Mouse (Mus musculus): ENCODE measurements around the gene Troap. TPM values are rescaled to one million over a fixed set of nuclear protein-coding genes. Genes with fewer than 3 reads are reported as not detected.
"Not testable (repeated sequence)": the region's sequence is repeated elsewhere in the genome, so short reads cannot be mapped to it uniquely, and the experiment has no call there.

Troap gene
- polyA plus RNA-seq, 1 experiment from 2014 or later: 33.4 TPM

GRCm38 (mm10) chr15:99038025-99038424, 36.4 kb upstream of the Troap start:
- 84% methylated on average over 1 of the region's 1 CpGs for WGBS
- H3K27ac ChIP-seq (replicated peaks; ENCODE audit: low read depth, low read length): no peak overlapping the region

GRCm38 (mm10) chr15:99038797-99039196, 35.6 kb upstream of the Troap start:
- ATAC-seq (ENCODE audit: insufficient number of reproducible peaks, low FRiP score, low TSS enrichment, low read depth) (no peak), DNase-seq (ENCODE audit: low spot score) (no peak)
- 92% methylated on average over 5 of the region's 5 CpGs for WGBS
- Histone ChIP-seq H3K4me1 (ENCODE audit: control insufficient read depth, insufficient read depth, low read length) (no peaks in the 10 kb centered on the region), H3K27me3 (ENCODE audit: control insufficient read depth, insufficient read depth, low read length) (no peaks in the 10 kb centered on the region), H3K9ac (ENCODE audit: low read length) (no peak overlapping the region), H3K4me2 (ENCODE audit: low read depth, severe bottlenecking) (no peak overlapping the region), H3K9me3 (ENCODE audit: control insufficient read depth, low read length) (no peaks in the 10 kb centered on the region), H3K27ac (replicated peaks; ENCODE audit: low read depth, low read length) (no peak overlapping the region), H3K4me3 (ENCODE audit: low read depth, low read length) (no peak overlapping the region), H3K36me3 (ENCODE audit: control insufficient read depth, insufficient read depth, low read length) (peaks cover 12% of the 10 kb centered on the region)

More at GRCm38 (mm10) chr15:99038025-99038424, 36.4 kb upstream of the Troap start:
- Histone ChIP-seq H3K36me3 (ENCODE audit: control insufficient read depth, insufficient read depth, low read length) (peaks cover 12% of the 10 kb centered on the region), H3K4me1 (ENCODE audit: control insufficient read depth, insufficient read depth, low read length) (no peaks in the 10 kb centered on the region), H3K27me3 (ENCODE audit: control insufficient read depth, insufficient read depth, low read length) (no peaks in the 10 kb centered on the region), H3K9ac (ENCODE audit: low read length) (no peak overlapping the region), H3K4me3 (ENCODE audit: low read depth, low read length) (no peak overlapping the region), H3K4me2 (ENCODE audit: low read depth, severe bottlenecking) (no peak overlapping the region), H3K9me3 (ENCODE audit: control insufficient read depth, low read length) (no peaks in the 10 kb centered on the region)
- ATAC-seq (ENCODE audit: insufficient number of reproducible peaks, low FRiP score, low TSS enrichment, low read depth): no peak
- DNase-seq (ENCODE audit: low spot score): no peak

DNA sequence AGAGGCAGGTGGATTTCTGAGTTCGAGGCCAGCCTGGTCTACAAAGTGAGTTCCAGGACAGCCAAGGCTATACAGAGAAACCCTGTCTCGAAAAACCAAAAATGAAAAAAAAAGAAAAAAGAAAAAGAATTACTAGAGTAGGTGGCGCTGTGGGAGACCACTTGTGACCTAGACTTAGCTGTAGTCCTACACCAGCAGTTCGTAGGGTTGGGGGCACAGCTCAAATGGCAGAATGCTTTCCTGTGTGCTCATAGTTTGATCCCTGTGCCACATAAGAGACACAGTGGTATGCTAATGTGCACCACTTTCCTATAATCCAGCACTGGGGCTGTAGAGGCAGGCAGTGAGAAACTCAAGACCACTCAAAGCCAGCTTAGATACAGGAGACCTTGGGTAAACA, 35.1 kb upstream of the Troap start:
- Histone ChIP-seq H3K27me3 (ENCODE audit: control insufficient read depth, insufficient read depth, low read length) (no peaks in the 10 kb centered on the region), H3K36me3 (ENCODE audit: control insufficient read depth, insufficient read depth, low read length) (peaks cover 12% of the 10 kb centered on the region), H3K27ac (replicated peaks; ENCODE audit: low read depth, low read length) (no peak overlapping the region), H3K4me1 (ENCODE audit: control insufficient read depth, insufficient read depth, low read length) (no peaks in the 10 kb centered on the region), H3K9ac (ENCODE audit: low read length) (no peak overlapping the region), H3K9me3 (ENCODE audit: control insufficient read depth, low read length) (no peaks in the 10 kb centered on the region), H3K4me2 (ENCODE audit: low read depth, severe bottlenecking) (no peak overlapping the region), H3K4me3 (ENCODE audit: low read depth, low read length) (no peak overlapping the region)
- no peak for DNase-seq (ENCODE audit: low spot score)
- no peak for ATAC-seq (ENCODE audit: insufficient number of reproducible peaks, low FRiP score, low TSS enrichment, low read depth)
- 88% methylated on average over 4 of the region's 4 CpGs for WGBS

- DNase-seq (ENCODE audit: low spot score) (no peak), ATAC-seq (ENCODE audit: insufficient number of reproducible peaks, low FRiP score, low TSS enrichment, low read depth) (no peak)
- H3K27me3 ChIP-seq (ENCODE audit: control insufficient read depth, insufficient read depth, low read length): no peaks in the 10 kb centered on the region
- 67% methylated on average over 26 of the region's 26 CpGs for WGBS
- no peak overlapping the region for H3K4me2 ChIP-seq (ENCODE audit: low read depth, severe bottlenecking)
- H3K4me1 ChIP-seq (ENCODE audit: control insufficient read depth, insufficient read depth, low read length): no peaks in the 10 kb centered on the region
- H3K4me3 ChIP-seq (ENCODE audit: low read depth, low read length): no peak overlapping the region
- H3K9ac ChIP-seq (ENCODE audit: low read length): no peak overlapping the region
- H3K27ac ChIP-seq (replicated peaks; ENCODE audit: low read depth, low read length): no peak overlapping the region
- H3K9me3 ChIP-seq (ENCODE audit: control insufficient read depth, low read length): no peaks in the 10 kb centered on the region
- H3K36me3 ChIP-seq (ENCODE audit: control insufficient read depth, insufficient read depth, low read length): peaks cover 10% of the 10 kb centered on the region
Measured at GRCm38 (mm10) chr15:99039996-99040919, 34.1 kb upstream of the Troap start.

DNA sequence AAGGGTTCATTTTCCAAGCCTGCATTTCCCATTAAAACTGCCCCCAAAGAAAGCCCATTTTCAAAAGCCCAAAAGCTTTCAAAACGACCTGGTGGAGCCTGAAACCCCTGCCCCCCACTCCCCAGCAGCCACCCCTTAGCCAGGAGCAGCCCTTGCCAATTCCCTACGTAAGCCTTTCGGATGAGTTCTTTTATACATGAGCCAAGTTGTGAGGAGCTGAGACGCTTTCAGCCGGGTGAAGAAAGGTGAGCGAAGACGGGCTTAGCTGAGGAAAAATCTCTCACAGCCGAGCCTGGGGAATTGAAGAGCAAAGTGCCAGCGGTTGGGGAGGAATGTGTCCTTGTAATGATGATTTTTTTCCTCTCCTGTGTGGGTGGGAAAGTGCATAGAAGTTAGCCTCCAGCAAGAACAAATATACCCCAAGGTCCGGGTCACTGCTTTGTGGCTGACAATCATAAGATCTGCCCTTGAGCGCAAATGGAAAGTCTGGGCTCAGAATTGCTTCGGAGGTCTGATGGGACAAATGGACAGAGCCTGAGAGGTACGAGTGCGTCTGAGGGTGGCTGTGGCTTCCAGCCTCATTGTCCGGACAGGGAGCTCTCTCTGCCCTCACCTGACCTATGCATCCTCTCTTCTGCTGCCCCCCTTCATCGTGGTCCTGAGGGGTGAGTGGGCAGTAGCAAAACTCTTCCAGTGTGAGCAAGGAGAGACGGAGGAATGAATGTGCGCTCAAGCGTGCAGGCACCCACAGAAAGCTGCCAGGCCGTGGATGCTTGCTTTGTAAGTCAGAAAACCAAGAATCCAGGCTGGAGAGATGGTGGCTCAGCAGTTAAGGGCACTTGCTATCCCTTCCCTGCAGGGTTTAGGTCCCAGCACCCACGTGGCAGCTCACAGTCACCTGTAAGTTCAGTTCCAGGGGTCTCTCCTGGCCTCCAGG, 33.2 kb upstream of the Troap start:
- 0 out of 2 replicates have a peak overlapping the region, but pooled peaks have one; percentile 17 for H3K9ac ChIP-seq (ENCODE audit: low read length)
- ATAC-seq (ENCODE audit: insufficient number of reproducible peaks, low FRiP score, low TSS enrichment, low read depth) (no peak), DNase-seq (ENCODE audit: low spot score) (no peak)
- WGBS: 70% methylated on average over 21 of the region's 21 CpGs
- no peaks in the 10 kb centered on the region for H3K9me3 ChIP-seq (ENCODE audit: control insufficient read depth, low read length)
- no peak overlapping the region for H3K4me2 ChIP-seq (ENCODE audit: low read depth, severe bottlenecking)
- no peaks in the 10 kb centered on the region for H3K27me3 ChIP-seq (ENCODE audit: control insufficient read depth, insufficient read depth, low read length)
- no peak overlapping the region for H3K27ac ChIP-seq (replicated peaks; ENCODE audit: low read depth, low read length)
- H3K36me3 ChIP-seq (ENCODE audit: control insufficient read depth, insufficient read depth, low read length): peaks cover 5% of the 10 kb centered on the region
- no peaks in the 10 kb centered on the region for H3K4me1 ChIP-seq (ENCODE audit: control insufficient read depth, insufficient read depth, low read length)
- no peak overlapping the region for H3K4me3 ChIP-seq (ENCODE audit: low read depth, low read length)

- H3K4me2 ChIP-seq (ENCODE audit: low read depth, severe bottlenecking): no peak overlapping the region
- WGBS: 85% methylated on average over 5 of the region's 5 CpGs
- DNase-seq (ENCODE audit: low spot score): no peak
- no peak overlapping the region for H3K27ac ChIP-seq (replicated peaks; ENCODE audit: low read depth, low read length)
- H3K9me3 ChIP-seq (ENCODE audit: control insufficient read depth, low read length): no peaks in the 10 kb centered on the region
- no peaks in the 10 kb centered on the region for H3K4me1 ChIP-seq (ENCODE audit: control insufficient read depth, insufficient read depth, low read length)
- H3K36me3 ChIP-seq (ENCODE audit: control insufficient read depth, insufficient read depth, low read length): 0 out of 2 replicates have a peak, but pooled peaks cover 2% of the 10 kb centered on the region
- no peak overlapping the region for H3K4me3 ChIP-seq (ENCODE audit: low read depth, low read length)
- no peaks in the 10 kb centered on the region for H3K27me3 ChIP-seq (ENCODE audit: control insufficient read depth, insufficient read depth, low read length)
- H3K9ac ChIP-seq (ENCODE audit: low read length): no peak overlapping the region
- ATAC-seq (ENCODE audit: insufficient number of reproducible peaks, low FRiP score, low TSS enrichment, low read depth): no peak
Measured at GRCm38 (mm10) chr15:99042334-99042733, 32.0 kb upstream of the Troap start.

GRCm38 (mm10) chr15:99044854-99045253, 29.5 kb upstream of the Troap start:
- DNase-seq (ENCODE audit: low spot score): peak; percentile 42
- no peak overlapping the region for H3K27ac ChIP-seq (replicated peaks; ENCODE audit: low read depth, low read length)
- ATAC-seq (ENCODE audit: insufficient number of reproducible peaks, low FRiP score, low TSS enrichment, low read depth): no peak

GRCm38 (mm10) chr15:99045734-99046133, 28.6 kb upstream of the Troap start:
- H3K4me1 ChIP-seq (ENCODE audit: control insufficient read depth, insufficient read depth, low read length); H3K4me2 ChIP-seq (ENCODE audit: low read depth, severe bottlenecking); DNase-seq (ENCODE audit: low spot score); H3K36me3 ChIP-seq (ENCODE audit: control insufficient read depth, insufficient read depth, low read length); H3K9ac ChIP-seq (ENCODE audit: low read length); H3K4me3 ChIP-seq (ENCODE audit: low read depth, low read length); H3K27ac ChIP-seq (replicated peaks; ENCODE audit: low read depth, low read length); H3K9me3 ChIP-seq (ENCODE audit: control insufficient read depth, low read length); H3K27me3 ChIP-seq (ENCODE audit: control insufficient read depth, insufficient read depth, low read length); ATAC-seq (ENCODE audit: insufficient number of reproducible peaks, low FRiP score, low TSS enrichment, low read depth): not testable (repeated sequence)
- WGBS: 88% methylated on average over 6 of the region's 6 CpGs

More at GRCm38 (mm10) chr15:99044854-99045253, 29.5 kb upstream of the Troap start:
- Histone ChIP-seq H3K27me3 (ENCODE audit: control insufficient read depth, insufficient read depth, low read length) (no peaks in the 10 kb centered on the region), H3K36me3 (ENCODE audit: control insufficient read depth, insufficient read depth, low read length) (no peaks in the 10 kb centered on the region), H3K9me3 (ENCODE audit: control insufficient read depth, low read length) (no peaks in the 10 kb centered on the region), H3K9ac (ENCODE audit: low read length) (no peak overlapping the region), H3K4me3 (ENCODE audit: low read depth, low read length) (no peak overlapping the region), H3K4me1 (ENCODE audit: control insufficient read depth, insufficient read depth, low read length) (no peaks in the 10 kb centered on the region), H3K4me2 (ENCODE audit: low read depth, severe bottlenecking) (no peak overlapping the region)
- 41% methylated on average over 3 of the region's 3 CpGs for WGBS

All from limb, embryonic 11.5 days (tissue).